Mouse (Mus musculus): Measurements from ENCODE around the gene Csad. TPM values are rescaled to one million over a fixed set of nuclear protein-coding genes. Genes with fewer than 3 reads are reported as not detected.

The Csad gene
- polyA plus RNA-seq, 1 experiment from 2014 or later, result 25.9 TPM

DNA sequence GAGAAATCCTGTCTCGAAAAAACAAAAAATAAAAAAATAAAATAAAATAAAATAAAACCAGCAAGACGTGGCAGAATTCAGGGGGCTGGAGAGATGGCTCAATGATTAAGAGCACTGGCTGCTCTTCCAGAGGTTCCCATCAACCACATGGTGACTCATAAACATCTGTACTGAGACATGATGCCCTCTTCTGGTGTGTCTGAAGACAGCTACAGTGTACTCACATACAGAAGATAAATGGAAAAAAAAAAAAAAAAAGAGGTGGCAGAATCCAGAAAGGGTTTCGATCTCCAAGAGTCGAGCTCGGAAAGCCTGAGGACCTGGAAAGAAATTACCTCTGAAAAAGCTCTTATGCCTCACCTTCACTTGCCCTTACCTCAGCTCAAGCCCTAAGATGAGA, 63.4 kb downstream of the Csad start:
- no peak overlapping the region for H3K4me3 ChIP-seq (replicated peaks; ENCODE audit: low read depth, low read length)
- no peak overlapping the region for H3K27ac ChIP-seq (replicated peaks; ENCODE audit: low read depth, low read length)
- no peak overlapping the region for H3K4me2 ChIP-seq (ENCODE audit: low read length)
- peaks cover 23% of the 10 kb centered on the region for H3K27me3 ChIP-seq (ENCODE audit: control insufficient read depth, insufficient read depth, low read length)
- H3K9me3 ChIP-seq (ENCODE audit: control insufficient read depth, low read length), result no peaks in the 10 kb centered on the region
- no peak for DNase-seq
- 0 out of 2 replicates have a peak, but pooled peaks cover 3% of the 10 kb centered on the region for H3K4me1 ChIP-seq (ENCODE audit: control insufficient read depth, insufficient read depth, low read length)
- no peak for ATAC-seq (ENCODE audit: low FRiP score, low TSS enrichment)
- H3K9ac ChIP-seq (replicated peaks; ENCODE audit: low read length), result no peak overlapping the region
- 86% methylated on average over 5 of the region's 5 CpGs for WGBS
- H3K36me3 ChIP-seq (ENCODE audit: control insufficient read depth, insufficient read depth, low read length), result no peaks in the 10 kb centered on the region

DNA sequence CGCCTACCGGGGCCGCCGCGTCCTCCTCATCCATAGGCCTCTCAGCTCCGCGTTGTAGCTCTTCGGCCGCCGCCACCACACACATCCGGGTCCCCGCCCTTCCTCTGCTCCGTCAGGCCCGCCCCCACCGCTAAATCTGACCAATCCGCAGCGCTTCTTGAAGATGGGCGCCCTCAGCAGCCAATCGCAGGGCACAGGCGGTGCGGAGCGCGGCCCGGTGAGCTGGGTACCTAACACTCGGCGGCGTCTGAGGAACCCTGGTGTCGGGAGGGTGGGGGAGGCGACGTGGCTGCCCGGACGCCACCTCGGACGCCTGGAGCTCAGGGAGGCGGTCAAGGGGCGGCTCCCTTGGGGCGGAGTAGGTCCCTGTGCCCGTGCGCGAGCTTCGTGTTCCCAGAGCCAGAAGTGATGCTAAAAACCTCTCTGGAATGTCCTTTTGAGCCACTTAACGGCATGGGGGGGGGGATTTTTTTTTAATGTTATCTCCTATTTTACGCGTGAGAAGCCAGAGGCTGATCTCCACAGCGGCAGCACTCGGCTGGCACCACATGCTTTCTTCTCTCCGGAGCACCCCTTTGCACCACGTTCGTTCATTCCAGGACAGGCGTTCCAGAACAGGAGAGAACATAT, 68.3 kb downstream of the Csad start, which contains the start of gene Spryd3:
Gene Spryd3 (minus strand): TSS at position 106 of the 630 bp plus-strand sequence.
- Histone ChIP-seq H3K4me1 (ENCODE audit: control insufficient read depth, insufficient read depth, low read length) (peaks cover 9% of the 10 kb centered on the region; the same call in 1 of the 2 replicates), H3K27ac (replicated peaks; ENCODE audit: low read depth, low read length) (peak within 1 kb of the TSS; percentile 85), H3K4me3 (replicated peaks; ENCODE audit: low read depth, low read length) (peak within 1 kb of the TSS; percentile 79), H3K9me3 (ENCODE audit: control insufficient read depth, low read length) (no peaks in the 10 kb centered on the region), H3K9ac (replicated peaks; ENCODE audit: low read length) (peak within 1 kb of the TSS; percentile 89), H3K4me2 (ENCODE audit: low read length) (peak within 1 kb of the TSS; percentile 83), H3K36me3 (ENCODE audit: control insufficient read depth, insufficient read depth, low read length) (peaks cover 21% of the 10 kb centered on the region), H3K27me3 (ENCODE audit: control insufficient read depth, insufficient read depth, low read length) (no peaks in the 10 kb centered on the region)
- WGBS, result under 1% methylated on average over 50 of the region's 50 CpGs
- peak; percentile 97 for DNase-seq
- ATAC-seq (ENCODE audit: low FRiP score, low TSS enrichment), result peak; percentile 99

DNA sequence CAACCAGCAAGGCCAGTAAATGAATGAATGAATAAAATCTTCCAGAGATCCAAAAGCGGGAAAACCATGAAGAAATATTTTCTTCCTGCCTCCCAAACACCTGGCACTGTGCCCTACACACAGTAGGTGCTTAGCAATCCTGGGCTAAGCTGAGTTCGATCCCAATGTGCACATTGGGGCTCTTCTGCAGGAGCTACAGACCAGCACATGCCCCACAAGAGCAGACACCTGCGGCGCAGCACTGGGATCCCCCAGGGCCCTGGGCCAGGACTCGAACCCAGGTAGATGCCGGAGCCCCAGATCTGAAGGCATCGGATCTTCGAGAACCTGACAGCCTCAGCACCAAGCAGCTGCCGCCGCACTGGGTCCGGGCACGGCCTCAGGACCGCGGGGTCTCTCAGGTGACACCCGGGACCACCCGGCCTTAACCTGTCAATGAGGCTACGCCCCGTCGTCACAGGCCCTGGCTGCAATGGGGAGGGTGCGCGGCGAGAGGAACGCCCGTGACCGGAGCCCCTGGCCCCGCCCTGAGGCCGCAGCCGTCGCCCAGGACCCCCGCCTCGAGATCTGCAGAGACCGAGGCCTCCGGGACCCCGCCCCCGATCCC, 68.9 kb downstream of the Csad start:
- peaks cover 28% of the 10 kb centered on the region for H3K36me3 ChIP-seq (ENCODE audit: control insufficient read depth, insufficient read depth, low read length)
- ATAC-seq (ENCODE audit: low FRiP score, low TSS enrichment), result peak; percentile 83
- H3K27me3 ChIP-seq (ENCODE audit: control insufficient read depth, insufficient read depth, low read length), result no peaks in the 10 kb centered on the region
- no peak for DNase-seq
- peak overlapping the region; percentile 79 for H3K4me3 ChIP-seq (replicated peaks; ENCODE audit: low read depth, low read length)
- peaks cover 9% of the 10 kb centered on the region; the same call in 1 of the 2 replicates for H3K4me1 ChIP-seq (ENCODE audit: control insufficient read depth, insufficient read depth, low read length)
- peak overlapping the region; percentile 83 for H3K4me2 ChIP-seq (ENCODE audit: low read length)
- 3% methylated on average over 35 of the region's 35 CpGs for WGBS
- no peaks in the 10 kb centered on the region for H3K9me3 ChIP-seq (ENCODE audit: control insufficient read depth, low read length)
- H3K9ac ChIP-seq (replicated peaks; ENCODE audit: low read length), result peak overlapping the region; percentile 89
- H3K27ac ChIP-seq (replicated peaks; ENCODE audit: low read depth, low read length), result peak overlapping the region; percentile 85

DNA sequence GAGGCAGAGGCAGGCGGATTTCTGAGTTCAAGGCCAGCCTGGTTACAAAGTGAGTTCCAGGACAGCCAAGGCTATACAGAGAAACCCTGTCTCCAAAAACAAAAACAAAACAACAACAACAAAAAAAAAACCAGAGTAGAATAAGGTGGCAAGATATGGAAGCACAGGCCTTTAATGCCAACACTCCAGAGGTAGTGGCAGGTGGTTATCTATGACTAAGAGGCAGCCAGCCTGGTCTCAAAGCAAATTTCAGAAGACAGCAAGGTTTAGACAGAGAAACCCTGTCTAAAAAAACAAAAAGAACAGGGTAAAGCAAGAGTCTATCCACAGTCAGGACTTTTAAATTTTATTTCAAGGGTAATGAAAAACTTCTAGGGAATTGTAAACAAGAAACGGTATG, 69.8 kb downstream of the Csad start:
- peak overlapping the region; percentile 83 for H3K4me2 ChIP-seq (ENCODE audit: low read length)
- peaks cover 9% of the 10 kb centered on the region; the same call in 1 of the 2 replicates for H3K4me1 ChIP-seq (ENCODE audit: control insufficient read depth, insufficient read depth, low read length)
- H3K27me3 ChIP-seq (ENCODE audit: control insufficient read depth, insufficient read depth, low read length), result no peaks in the 10 kb centered on the region
- 96% methylated on average over 2 of the region's 2 CpGs for WGBS
- no peaks in the 10 kb centered on the region for H3K9me3 ChIP-seq (ENCODE audit: control insufficient read depth, low read length)
- DNase-seq (no peak), ATAC-seq (ENCODE audit: low FRiP score, low TSS enrichment) (no peak)
- H3K27ac ChIP-seq (replicated peaks; ENCODE audit: low read depth, low read length), result no peak overlapping the region
- peak overlapping the region; percentile 89 for H3K9ac ChIP-seq (replicated peaks; ENCODE audit: low read length)
- H3K36me3 ChIP-seq (ENCODE audit: control insufficient read depth, insufficient read depth, low read length), result peaks cover 37% of the 10 kb centered on the region
- H3K4me3 ChIP-seq (replicated peaks; ENCODE audit: low read depth, low read length), result peak overlapping the region; percentile 79; the same call in 1 of the 2 replicates

DNA sequence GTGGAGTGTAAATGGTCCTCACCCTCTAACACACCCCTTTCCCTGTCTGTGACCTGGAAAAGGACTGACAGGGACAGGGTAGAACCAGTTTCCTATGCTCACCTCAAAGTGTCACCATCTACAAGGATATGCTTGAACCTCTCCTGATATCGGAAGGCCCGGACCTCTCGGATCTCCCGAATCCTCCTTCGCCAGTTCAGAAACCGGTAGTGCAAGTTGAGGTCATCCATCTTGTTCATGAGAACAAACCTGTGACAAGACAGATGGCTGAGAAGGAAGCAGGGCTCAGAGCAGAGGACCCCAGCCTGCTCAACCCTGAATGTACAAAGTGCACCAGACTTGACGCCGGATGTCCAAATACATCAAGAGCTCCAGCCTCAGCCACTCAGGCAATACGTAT, 71.2 kb downstream of the Csad start:
- H3K4me2 ChIP-seq (ENCODE audit: low read length), result no peak overlapping the region
- no peak overlapping the region for H3K4me3 ChIP-seq (replicated peaks; ENCODE audit: low read depth, low read length)
- H3K27ac ChIP-seq (replicated peaks; ENCODE audit: low read depth, low read length), result no peak overlapping the region
- peaks cover 9% of the 10 kb centered on the region; the same call in 1 of the 2 replicates for H3K4me1 ChIP-seq (ENCODE audit: control insufficient read depth, insufficient read depth, low read length)
- ATAC-seq (ENCODE audit: low FRiP score, low TSS enrichment), result no peak
- no peak overlapping the region for H3K9ac ChIP-seq (replicated peaks; ENCODE audit: low read length)
- no peaks in the 10 kb centered on the region for H3K27me3 ChIP-seq (ENCODE audit: control insufficient read depth, insufficient read depth, low read length)
- peaks cover 51% of the 10 kb centered on the region for H3K36me3 ChIP-seq (ENCODE audit: control insufficient read depth, insufficient read depth, low read length)
- WGBS, result 95% methylated on average over 9 of the region's 9 CpGs
- DNase-seq, result no peak
- H3K9me3 ChIP-seq (ENCODE audit: control insufficient read depth, low read length), result no peaks in the 10 kb centered on the region

Other genes starting within 250 kb of the Csad start
- gene Krt8, start 200.2 kb downstream of the Csad start, polyA plus RNA-seq (2014; fragmentation: Nextera tagmentation; extraction: Ambion mirVana), result 0.15 and 0.59 TPM in 2 replicates
- 0.35 and 1.3 TPM in 2 replicates for gene Krt18, start 176.5 kb downstream of the Csad start, polyA plus RNA-seq (2014; fragmentation: Nextera tagmentation; extraction: Ambion mirVana)
- 76.7 and 98.8 TPM in 2 replicates for gene Eif4b, start 131.0 kb downstream of the Csad start, polyA plus RNA-seq (2014; fragmentation: Nextera tagmentation; extraction: Ambion mirVana)
- gene Tns2, start 104.3 kb downstream of the Csad start, polyA plus RNA-seq (2014; fragmentation: Nextera tagmentation; extraction: Ambion mirVana), result 3.6 and 8.9 TPM in 2 replicates
- 40.2 and 52.5 TPM in 2 replicates for gene Spryd3, start 68.5 kb downstream of the Csad start, polyA plus RNA-seq (2014; fragmentation: Nextera tagmentation; extraction: Ambion mirVana)
- gene Igfbp6, start 60.4 kb downstream of the Csad start, polyA plus RNA-seq (2014; fragmentation: Nextera tagmentation; extraction: Ambion mirVana), result 1.3 and 1.6 TPM in 2 replicates
- not detected in 2 replicates for gene Soat2, start 54.2 kb downstream of the Csad start, polyA plus RNA-seq (2014; fragmentation: Nextera tagmentation; extraction: Ambion mirVana)
- 43.5 and 57.7 TPM in 2 replicates for gene Zfp740, start 1.5 kb downstream of the Csad start, polyA plus RNA-seq (2014; fragmentation: Nextera tagmentation; extraction: Ambion mirVana)
- 0.57 and 0.78 TPM in 2 replicates for gene Itgb7, start 27.2 kb upstream of the Csad start, polyA plus RNA-seq (2014; fragmentation: Nextera tagmentation; extraction: Ambion mirVana)
- 2.3 and 3.6 TPM in 2 replicates for gene Rarg, start 52.8 kb upstream of the Csad start, polyA plus RNA-seq (2014; fragmentation: Nextera tagmentation; extraction: Ambion mirVana)
- gene Gm9918, start 65.8 kb upstream of the Csad start, polyA plus RNA-seq (2014; fragmentation: Nextera tagmentation; extraction: Ambion mirVana), result 0.09 TPM in 1 of 2 replicates, not detected in the other
- gene Mfsd5, start 74.7 kb upstream of the Csad start, polyA plus RNA-seq (2014; fragmentation: Nextera tagmentation; extraction: Ambion mirVana), result 51.9 and 53.3 TPM in 2 replicates
- 4.9 and 9.1 TPM in 2 replicates for gene Espl1, start 91.5 kb upstream of the Csad start, polyA plus RNA-seq (2014; fragmentation: Nextera tagmentation; extraction: Ambion mirVana)
- 562 and 649 TPM in 2 replicates for gene Pfdn5, start 121.4 kb upstream of the Csad start, polyA plus RNA-seq (2014; fragmentation: Nextera tagmentation; extraction: Ambion mirVana)
- 80.4 and 89.0 TPM in 2 replicates for gene Myg1, start 127.0 kb upstream of the Csad start, polyA plus RNA-seq (2014; fragmentation: Nextera tagmentation; extraction: Ambion mirVana)
- 27.6 and 30.6 TPM in 2 replicates for gene Aaas, start 146.0 kb upstream of the Csad start, polyA plus RNA-seq (2014; fragmentation: Nextera tagmentation; extraction: Ambion mirVana)
- 0.21 TPM in 1 of 2 replicates, not detected in the other for gene Sp7, start 162.5 kb upstream of the Csad start, polyA plus RNA-seq (2014; fragmentation: Nextera tagmentation; extraction: Ambion mirVana)
- gene Sp1, start 201.4 kb upstream of the Csad start, polyA plus RNA-seq (2014; fragmentation: Nextera tagmentation; extraction: Ambion mirVana), result 6.0 and 7.4 TPM in 2 replicates
- gene Amhr2, start 240.6 kb upstream of the Csad start, polyA plus RNA-seq (2014; fragmentation: Nextera tagmentation; extraction: Ambion mirVana), result 0.18 and 0.39 TPM in 2 replicates